Comparison of ENCODE assay signal across 8 mouse cellular contexts in genomic region chr11:60209933-60210249, GRCm38 (mm10). TPM values are rescaled to one million over a fixed set of nuclear protein-coding genes. Genes with fewer than 3 reads are reported as not detected.
DNase-seq lines count a peak whose midpoint lies in the region; ATAC-seq and TF ChIP-seq lines count a peak whose summit lies in the region.

No protein-coding gene starts in this region.

- H3K4me3 ChIP-seq in liver, adult 2 months (ENCODE audit: insufficient read depth, low read depth, low read length) = peak overlapping the region; percentile 75
- peak overlapping the region; percentile 47 for H3K4me3 ChIP-seq in embryonic facial prominence, embryonic 14.5 days (ENCODE audit: low read depth, low read length)
- H3K4me3 ChIP-seq in intestine, postnatal 0 days (ENCODE audit: low read depth, low read length) = peak overlapping the region; percentile 45
- peak overlapping the region; percentile 41 for H3K4me3 ChIP-seq in neural tube, embryonic 14.5 days (ENCODE audit: low read depth, low read length)

- H3K36me3 ChIP-seq in liver, adult 2 months (ENCODE audit: control insufficient read depth, insufficient read depth, low read length) = no peaks in the 10 kb centered on the region; the same call in 1 of the 2 replicates
- peaks cover 23% of the 10 kb centered on the region for H3K36me3 ChIP-seq in embryonic facial prominence, embryonic 14.5 days (ENCODE audit: control insufficient read depth, insufficient read depth, low read length)
- peaks cover 23% of the 10 kb centered on the region for H3K36me3 ChIP-seq in intestine, postnatal 0 days (ENCODE audit: control insufficient read depth, insufficient read depth)
- peaks cover 11% of the 10 kb centered on the region; the same call in 1 of the 2 replicates for H3K36me3 ChIP-seq in neural tube, embryonic 14.5 days (ENCODE audit: control insufficient read depth, insufficient read depth, low read length)

- peak overlapping the region; percentile 83 for H3K4me2 ChIP-seq in embryonic facial prominence, embryonic 14.5 days (ENCODE audit: low read depth, low read length)
- H3K4me2 ChIP-seq in intestine, postnatal 0 days (replicated peaks; ENCODE audit: low read depth) = peak overlapping the region; percentile 80
- peak overlapping the region; percentile 70 for H3K4me2 ChIP-seq in neural tube, embryonic 14.5 days (ENCODE audit: low read depth, low read length)

- no peaks in the 10 kb centered on the region for H3K27me3 ChIP-seq in liver, adult 2 months (ENCODE audit: control insufficient read depth, insufficient read depth, low read length)
- H3K27me3 ChIP-seq in embryonic facial prominence, embryonic 14.5 days (replicated peaks; ENCODE audit: control insufficient read depth, insufficient read depth, low read length) = no peaks in the 10 kb centered on the region
- H3K27me3 ChIP-seq in intestine, postnatal 0 days (replicated peaks; ENCODE audit: control insufficient read depth, insufficient read depth, low read length) = no peaks in the 10 kb centered on the region
- H3K27me3 ChIP-seq in neural tube, embryonic 14.5 days (ENCODE audit: control insufficient read depth, insufficient read depth, low read length) = no peaks in the 10 kb centered on the region

- no peak for DNase-seq in liver, adult 2 months (ENCODE audit: extremely low read depth, low read depth, low spot score)
- DNase-seq in liver = no peak
- no peak for DNase-seq in embryonic facial prominence, embryonic 14.5 days (ENCODE audit: low spot score)
- DNase-seq in gastrocnemius, postnatal 14 days = no peak
- DNase-seq in thymus, adult 18-20 months = no peak
- DNase-seq in gastrocnemius, postnatal 4 days (ENCODE audit: low spot score in 2 of 2) = no peak

- H3K79me2 ChIP-seq in liver, adult 2 months (ENCODE audit: control insufficient read depth, insufficient read depth, low read length) = peaks cover 12% of the 10 kb centered on the region; the same call in 1 of the 2 replicates

- WGBS in liver, adult 2 months = 6% methylated on average over 2 of the region's 2 CpGs
- WGBS in embryonic facial prominence, embryonic 14.5 days = 0% methylated on average over 2 of the region's 2 CpGs
- 2% methylated on average over 2 of the region's 2 CpGs for WGBS in intestine, postnatal 0 days
- WGBS in neural tube, embryonic 14.5 days = 4% methylated on average over 2 of the region's 2 CpGs

- H3K4me1 ChIP-seq in liver, adult 2 months (ENCODE audit: control insufficient read depth, insufficient read depth, low read length) = peaks cover 54% of the 10 kb centered on the region
- H3K4me1 ChIP-seq in embryonic facial prominence, embryonic 14.5 days (ENCODE audit: control insufficient read depth, insufficient read depth, low read length) = peaks cover 41% of the 10 kb centered on the region
- H3K4me1 ChIP-seq in intestine, postnatal 0 days (replicated peaks; ENCODE audit: control insufficient read depth, insufficient read depth, low read length) = peaks cover 12% of the 10 kb centered on the region
- peaks cover 36% of the 10 kb centered on the region for H3K4me1 ChIP-seq in neural tube, embryonic 14.5 days (ENCODE audit: control insufficient read depth, insufficient read depth, low read length)

- no peak for ATAC-seq in embryonic facial prominence, embryonic 14.5 days (ENCODE audit: low read depth)
- no peak for ATAC-seq in intestine, postnatal 0 days
- ATAC-seq in neural tube, embryonic 14.5 days (ENCODE audit: low read depth) = no peak

- H3K9ac ChIP-seq in liver, adult 2 months (ENCODE audit: low read depth, low read length) = peak overlapping the region; percentile 88
- peak overlapping the region; percentile 60 for H3K9ac ChIP-seq in embryonic facial prominence, embryonic 14.5 days (ENCODE audit: low read depth, low read length)
- peak overlapping the region; percentile 45 for H3K9ac ChIP-seq in intestine, postnatal 0 days (ENCODE audit: low read depth, low read length)
- peak overlapping the region; percentile 48 for H3K9ac ChIP-seq in neural tube, embryonic 14.5 days (replicated peaks; ENCODE audit: low read depth, low read length)

- peak overlapping the region; percentile 88 for H3K27ac ChIP-seq in liver, adult 2 months (replicated peaks; ENCODE audit: insufficient read depth, low read depth, low read length)
- H3K27ac ChIP-seq in embryonic facial prominence, embryonic 14.5 days (replicated peaks; ENCODE audit: low read depth, low read length) = peak overlapping the region; percentile 78
- peak overlapping the region; percentile 73 for H3K27ac ChIP-seq in intestine, postnatal 0 days (ENCODE audit: low read depth, low read length)
- peak overlapping the region; percentile 86 for H3K27ac ChIP-seq in neural tube, embryonic 14.5 days (ENCODE audit: low read depth, low read length)

- no peak for TF ChIP-seq POLR2A in liver, adult 2 months (IDR thresholded peaks at IDR 0.05; ENCODE audit: extremely low read depth, insufficient read depth, low read length)

- no peak for TF ChIP-seq CTCF in liver, adult 2 months (IDR thresholded peaks at IDR 0.05; ENCODE audit: low read depth, low read length)
- TF ChIP-seq CTCF in intestine, postnatal 0 days (IDR thresholded peaks at IDR 0.05; ENCODE audit: low read depth) = no peak

- H3K9me3 ChIP-seq in embryonic facial prominence, embryonic 14.5 days (ENCODE audit: control insufficient read depth, low read length) = no peaks in the 10 kb centered on the region
- no peaks in the 10 kb centered on the region for H3K9me3 ChIP-seq in intestine, postnatal 0 days (ENCODE audit: control insufficient read depth)
- no peaks in the 10 kb centered on the region for H3K9me3 ChIP-seq in neural tube, embryonic 14.5 days (ENCODE audit: control insufficient read depth, low read length)

- intact Hi-C loops in gastrocnemius, postnatal 14 days (cut with DNase I; ENCODE audit: low total_unique reads) = no loop called here

RNA-seq across cellular contexts. Expression of gene Srebf1, which starts 12.5 kb away (rescaled TPM):
- 151 and 152 TPM in 2 replicates for total RNA-seq in liver, adult 2 months (2014; rRNA removed)
- 477 and 580 TPM in 2 replicates for polyA plus RNA-seq in liver, adult 2 months (2012; rRNA removed)
- 58.3 and 67.6 TPM in 2 replicates for polyA plus RNA-seq in embryonic facial prominence, embryonic 14.5 days (2014; fragmentation: Nextera tagmentation; extraction: Ambion mirVana)
- polyA plus RNA-seq in intestine, postnatal 0 days (2015; fragmentation: Nextera tagmentation; extraction: Ambion mirVana) = 86.9 and 88.1 TPM in 2 replicates
- 38.5 and 41.3 TPM in 2 replicates for polyA plus RNA-seq in neural tube, embryonic 14.5 days (2014; fragmentation: Nextera tagmentation; extraction: Ambion mirVana)
- 10 to 100 TPM; 20.9 to 24.5 TPM for total RNA-seq in gastrocnemius, postnatal 14 days (2021)
- total RNA-seq in gastrocnemius, postnatal 4 days (2021) = 10 to 100 TPM; 48.6 to 53.1 TPM
